Mouse (Mus musculus) midbrain, embryonic 16.5 days (tissue): Measurements from ENCODE around the gene Zfp213. TPM values are rescaled to one million over a fixed set of nuclear protein-coding genes. Genes with fewer than 3 reads are reported as not detected.

ENCODE experiments used
- ATAC-seq: fragments of 200-750 bp; cut with Nextera tagmentation; 2 replicates; pipeline ENCODE4 v1.8.0; 2017; ENCODE audit warnings: moderate TSS enrichment
- H3K27ac ChIP-seq: fragments of 300-500 bp; sonication (generic); 2 replicates; pipeline ENCODE4 v1.5.1; 2014; ENCODE audit warnings: mild to moderate bottlenecking, low read length, mixed read lengths
- H3K27me3 ChIP-seq: fragments of 300-500 bp; sonication (generic); 2 replicates; pipeline ENCODE4 v1.6.1; 2014; ENCODE audit warnings: low read depth, low read length, mixed read lengths; ENCODE audit not compliant: control insufficient read depth, insufficient read depth
- H3K36me3 ChIP-seq: fragments of 300-500 bp; sonication (generic); 2 replicates; pipeline ENCODE4 v1.6.1; 2014; ENCODE audit warnings: mild to moderate bottlenecking, low read length, moderate library complexity, mixed read lengths; ENCODE audit not compliant: control insufficient read depth, insufficient read depth
- H3K4me1 ChIP-seq: fragments of 300-500 bp; sonication (generic); 2 replicates; pipeline ENCODE4 v1.6.1; 2014; ENCODE audit warnings: mild to moderate bottlenecking, low read length, mixed read lengths; ENCODE audit not compliant: control insufficient read depth, insufficient read depth
- H3K4me2 ChIP-seq: fragments of 300-500 bp; sonication (generic); 2 replicates; pipeline ENCODE4 v1.6.1; 2014; ENCODE audit warnings: mild to moderate bottlenecking, low read length, mixed read lengths
- H3K4me3 ChIP-seq: fragments of 300-500 bp; sonication (generic); 2 replicates; pipeline ENCODE4 v1.5.1; 2014; ENCODE audit warnings: low read depth, mild to moderate bottlenecking, low read length, moderate library complexity, mixed read lengths
- H3K9ac ChIP-seq: fragments of 300-500 bp; sonication (generic); 2 replicates; pipeline ENCODE4 v1.6.1; 2014; ENCODE audit warnings: low read depth, low read length, mixed read lengths
- H3K9me3 ChIP-seq: fragments of 300-500 bp; sonication (generic); replicated peaks from 2 replicates; pipeline ENCODE4 v1.6.1; 2014; ENCODE audit warnings: mild to moderate bottlenecking, low read length, mixed read lengths; ENCODE audit not compliant: control insufficient read depth, poor library complexity, severe bottlenecking
- WGBS: fragments of 180-500 bp; shearing (Covaris S2); extraction: QIAGEN DNeasy Blood & Tissue Kit; methylation state at CpG from one replicate; pipeline ENCODE4 v1.1.7; 2014; 5-methylcytosine and 5-hydroxymethylcytosine counted together
- polyA plus RNA-seq: library from polyadenylated mRNA; unstranded; fragments of >200 nt; fragmentation: Nextera tagmentation; extraction: Ambion mirVana; gene quantifications from 2 replicates; pipeline ENCODE4 v1.2.1, GENCODE M21; 2015

The Zfp213 gene
- polyA plus RNA-seq, 1 experiment from 2014 or later, result 16.0 TPM

DNA sequence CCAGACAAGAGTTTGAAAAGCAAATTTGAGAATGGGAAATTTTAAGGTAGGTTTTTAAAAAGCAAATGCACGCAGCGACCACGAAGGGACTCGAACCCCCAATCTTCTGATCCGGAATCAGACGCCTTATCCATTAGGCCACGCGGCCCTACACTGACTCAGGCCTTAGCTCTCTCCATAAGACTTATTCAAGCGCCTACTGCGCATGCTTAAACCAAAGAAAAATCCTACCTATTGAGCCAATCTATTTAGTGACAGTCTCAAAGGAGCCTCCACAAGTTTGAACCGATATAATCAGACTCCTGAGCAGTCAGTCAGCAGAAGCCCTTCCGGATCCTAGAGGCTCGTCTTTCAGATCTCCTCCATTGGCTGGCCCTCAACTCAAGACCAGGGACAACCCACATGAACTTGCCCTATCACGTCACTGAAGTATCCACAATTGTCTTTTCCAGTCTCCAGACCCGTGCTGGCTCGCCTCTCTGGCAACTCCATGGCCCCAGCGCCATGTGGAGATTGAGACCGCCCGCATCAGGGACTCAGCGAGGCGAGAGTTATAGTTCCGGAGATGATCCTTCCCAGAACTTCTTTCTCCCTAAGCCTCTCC, 13.7 kb downstream of the Zfp213 start:
- no peaks in the 10 kb centered on the region for H3K9me3 ChIP-seq
- under 1% methylated on average over 22 of the region's 22 CpGs for WGBS
- H3K27me3 ChIP-seq, result no peaks in the 10 kb centered on the region
- H3K9ac ChIP-seq, result peak overlapping the region; percentile 65
- ATAC-seq, result peak; percentile 73
- H3K27ac ChIP-seq, result peak overlapping the region; percentile 72
- no peaks in the 10 kb centered on the region for H3K36me3 ChIP-seq
- H3K4me1 ChIP-seq, result peaks cover 7% of the 10 kb centered on the region
- H3K4me3 ChIP-seq, result peak overlapping the region; percentile 44
- peak overlapping the region; percentile 66 for H3K4me2 ChIP-seq

- Histone ChIP-seq H3K9ac (peak overlapping the region; percentile 52), H3K4me2 (peak overlapping the region; percentile 66), H3K36me3 (no peaks in the 10 kb centered on the region), H3K27ac (peak overlapping the region; percentile 72), H3K27me3 (no peaks in the 10 kb centered on the region), H3K4me1 (peaks cover 7% of the 10 kb centered on the region), H3K4me3 (peak overlapping the region; percentile 44), H3K9me3 (no peaks in the 10 kb centered on the region)
- 5% methylated on average over 9 of the region's 9 CpGs for WGBS
- ATAC-seq, result peak; percentile 13; the same call in 1 of the 2 replicates
Measured at GRCm38 (mm10) chr17:23549441-23549840, 14.6 kb downstream of the Zfp213 start.

DNA sequence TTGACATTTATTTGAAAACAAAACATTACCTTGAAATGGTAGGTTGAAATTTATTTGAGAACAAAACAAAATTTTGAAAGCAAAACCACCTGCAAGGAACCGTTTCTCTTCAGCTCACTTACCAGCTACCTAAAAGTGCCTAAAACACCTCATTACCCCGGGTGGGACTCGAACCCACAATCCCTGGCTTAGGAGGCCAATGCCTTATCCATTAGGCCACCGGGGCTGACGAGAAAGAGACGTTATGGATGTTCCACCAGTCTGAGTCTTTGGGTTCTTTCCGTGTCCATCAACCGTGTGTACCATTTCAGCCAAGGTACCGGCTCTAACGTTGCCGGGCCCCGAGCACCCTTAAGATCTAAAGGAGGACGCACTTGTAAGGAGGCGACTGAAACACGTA, 15.4 kb downstream of the Zfp213 start:
- H3K27ac ChIP-seq, result peak overlapping the region; percentile 72
- peaks cover 7% of the 10 kb centered on the region for H3K4me1 ChIP-seq
- no peaks in the 10 kb centered on the region for H3K27me3 ChIP-seq
- peak overlapping the region; percentile 44 for H3K4me3 ChIP-seq
- peak overlapping the region; percentile 52 for H3K9ac ChIP-seq
- peak; percentile 13 for ATAC-seq
- whole genome bisulfite sequencing, result 1% methylated on average over 15 of the region's 15 CpGs
- no peaks in the 10 kb centered on the region for H3K36me3 ChIP-seq
- H3K4me2 ChIP-seq, result peak overlapping the region; percentile 66
- no peaks in the 10 kb centered on the region for H3K9me3 ChIP-seq

DNA sequence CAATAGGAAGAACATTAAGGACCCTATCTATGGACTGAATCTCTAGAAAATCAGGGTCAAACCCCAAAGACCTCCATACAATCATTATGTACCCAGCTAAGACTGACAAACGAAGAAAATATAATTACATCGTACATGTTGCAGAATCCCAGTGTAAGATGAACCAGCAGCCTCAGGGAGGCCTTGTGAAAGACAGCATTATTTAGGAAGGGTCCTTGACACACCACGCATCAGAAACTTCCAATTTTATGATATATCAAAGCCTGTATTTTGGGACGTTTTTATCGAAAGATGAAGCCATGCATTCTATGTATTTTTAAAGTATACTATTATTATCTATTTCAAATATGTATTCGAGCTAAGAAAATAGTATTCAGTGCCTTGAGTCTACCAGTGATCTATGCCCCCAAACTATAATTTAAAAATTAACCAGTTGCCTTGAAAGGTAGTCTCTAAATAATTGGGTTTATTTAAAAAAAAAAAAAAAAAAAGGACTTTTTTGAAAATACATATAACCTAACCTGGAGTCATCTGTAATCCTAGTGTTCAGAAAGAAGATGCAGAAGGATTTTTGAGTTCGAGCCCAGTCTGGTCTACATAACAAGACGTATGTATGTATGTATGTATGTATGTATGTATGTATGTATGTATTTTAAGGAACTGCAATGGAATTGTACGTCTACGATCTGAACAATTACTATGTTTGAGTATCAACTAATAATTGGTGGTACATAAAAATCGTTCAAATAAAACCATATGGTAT, 16.2 kb downstream of the Zfp213 start:
- Histone ChIP-seq H3K27me3 (no peaks in the 10 kb centered on the region), H3K27ac (no peak overlapping the region), H3K4me3 (no peak overlapping the region; the same call in 1 of the 2 replicates), H3K36me3 (no peaks in the 10 kb centered on the region), H3K9ac (no peak overlapping the region), H3K4me1 (peaks cover 7% of the 10 kb centered on the region), H3K4me2 (no peak overlapping the region; the same call in 1 of the 2 replicates), H3K9me3 (no peaks in the 10 kb centered on the region)
- WGBS, result 58% methylated on average over 11 of the region's 11 CpGs
- ATAC-seq, result no peak

DNA sequence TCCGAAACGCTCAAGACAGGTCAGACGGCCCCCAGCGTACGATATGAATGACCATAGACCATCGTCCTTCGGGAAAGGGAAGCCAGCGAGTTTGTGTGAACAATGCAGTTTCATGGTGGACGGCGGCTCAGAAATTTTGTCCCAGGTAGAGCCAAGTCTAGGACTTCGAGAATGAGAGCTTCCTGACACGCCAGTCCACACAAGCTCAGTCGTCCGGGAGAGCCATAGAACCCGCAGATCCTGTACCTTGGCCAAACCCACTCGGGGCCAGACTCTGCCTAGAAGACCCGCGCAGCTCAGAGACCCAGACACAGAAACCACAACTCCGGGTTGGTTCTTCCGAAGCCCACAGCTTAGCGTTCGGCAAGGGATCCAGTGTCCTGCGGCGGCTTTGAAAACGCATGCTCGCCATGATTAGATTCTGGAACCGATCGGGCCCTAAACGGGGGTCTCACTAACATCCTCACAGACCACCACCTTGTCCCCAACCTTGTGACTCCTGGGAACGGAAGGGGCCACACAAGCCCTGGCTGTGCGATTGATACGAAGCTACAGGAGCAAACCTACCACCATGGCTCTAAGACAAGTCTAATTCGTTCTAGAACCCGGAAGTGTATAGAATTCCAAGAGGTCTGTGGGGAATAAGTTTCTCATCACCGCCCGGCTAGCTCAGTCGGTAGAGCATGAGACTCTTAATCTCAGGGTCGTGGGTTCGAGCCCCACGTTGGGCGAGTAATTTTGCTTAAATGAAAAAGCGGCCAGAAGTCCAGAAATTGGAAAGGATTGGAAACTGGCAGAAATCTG, 17.1 kb downstream of the Zfp213 start:
- no peaks in the 10 kb centered on the region for H3K9me3 ChIP-seq
- no peaks in the 10 kb centered on the region for H3K36me3 ChIP-seq
- 0 out of 2 replicates have a peak, but pooled peaks cover under 1% of the 10 kb centered on the region for H3K27me3 ChIP-seq
- peak overlapping the region; percentile 63 for H3K9ac ChIP-seq
- peaks cover 5% of the 10 kb centered on the region for H3K4me1 ChIP-seq
- under 1% methylated on average over 42 of the region's 42 CpGs for WGBS
- peak overlapping the region; percentile 56 for H3K4me3 ChIP-seq
- peak; percentile 11; the same call in 1 of the 2 replicates for ATAC-seq
- H3K27ac ChIP-seq, result peak overlapping the region; percentile 59; the same call in 1 of the 2 replicates
- H3K4me2 ChIP-seq, result peak overlapping the region; percentile 58

DNA sequence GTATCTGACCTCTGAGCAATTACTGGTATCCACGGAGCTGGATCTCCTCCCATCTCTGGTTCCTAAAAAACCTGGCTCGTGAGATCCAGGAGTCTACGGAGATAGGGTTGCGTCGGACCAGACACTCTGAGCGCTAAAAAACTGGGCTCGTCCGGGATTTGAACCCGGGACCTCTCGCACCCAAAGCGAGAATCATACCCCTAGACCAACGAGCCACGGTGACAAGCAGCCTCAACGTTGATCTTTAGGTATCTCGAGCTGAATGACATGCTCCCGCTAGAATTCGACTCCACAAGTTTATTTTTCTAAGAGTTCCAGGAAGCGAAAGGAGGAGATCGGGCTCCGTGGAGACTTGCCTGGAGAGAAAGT, 17.7 kb downstream of the Zfp213 start:
- Histone ChIP-seq H3K36me3 (no peaks in the 10 kb centered on the region), H3K4me2 (peak overlapping the region; percentile 58)

GRCm38 (mm10) chr17:23545841-23546240, 18.2 kb downstream of the Zfp213 start:
- WGBS, result 13% methylated on average over 6 of the region's 6 CpGs
- Histone ChIP-seq H3K27me3 (peaks cover 9% of the 10 kb centered on the region; the same call in 1 of the 2 replicates), H3K4me2 (peak overlapping the region; percentile 58), H3K9me3 (no peaks in the 10 kb centered on the region), H3K36me3 (no peaks in the 10 kb centered on the region), H3K4me1 (no peaks in the 10 kb centered on the region), H3K4me3 (peak overlapping the region; percentile 56), H3K27ac (no peak overlapping the region), H3K9ac (no peak overlapping the region)
- no peak for ATAC-seq

More for the DNA sequence above, 17.7 kb downstream of the Zfp213 start:
- WGBS, result 2% methylated on average over 20 of the region's 20 CpGs
- peak overlapping the region; percentile 63; the same call in 1 of the 2 replicates for H3K9ac ChIP-seq
- 0 out of 2 replicates have a peak overlapping the region, but pooled peaks have one; percentile 59 for H3K27ac ChIP-seq
- peak overlapping the region; percentile 56 for H3K4me3 ChIP-seq
- H3K9me3 ChIP-seq, result no peaks in the 10 kb centered on the region
- H3K27me3 ChIP-seq, result peaks cover 6% of the 10 kb centered on the region; the same call in 1 of the 2 replicates
- peaks cover under 1% of the 10 kb centered on the region; the same call in 1 of the 2 replicates for H3K4me1 ChIP-seq
- peak; percentile 30 for ATAC-seq

DNA sequence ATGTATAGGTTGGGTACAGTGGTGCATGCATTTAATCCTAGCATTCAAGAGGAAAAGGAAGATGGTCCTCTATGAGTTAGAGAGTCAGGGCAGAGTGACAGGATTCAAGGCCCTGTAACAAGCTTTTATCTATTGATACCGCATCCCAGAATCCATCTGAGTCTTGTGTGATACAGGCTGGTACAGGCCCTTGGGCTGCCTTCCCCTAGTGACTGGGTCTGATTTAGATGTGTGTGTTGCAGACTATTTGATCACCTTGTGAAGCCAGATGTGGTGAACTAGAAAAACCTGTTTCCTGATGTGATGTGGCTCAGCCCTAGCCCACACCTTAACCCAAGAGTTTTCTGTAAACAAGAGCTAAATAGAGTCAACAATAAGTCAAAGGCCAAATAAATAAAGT, 19.3 kb downstream of the Zfp213 start:
- Histone ChIP-seq H3K9ac (no peak overlapping the region), H3K27me3 (peaks cover 13% of the 10 kb centered on the region), H3K36me3 (no peaks in the 10 kb centered on the region), H3K9me3 (no peaks in the 10 kb centered on the region), H3K4me2 (no peak overlapping the region), H3K4me1 (no peaks in the 10 kb centered on the region), H3K27ac (no peak overlapping the region), H3K4me3 (no peak overlapping the region)
- no peak for ATAC-seq
- WGBS, result 100% methylated on average over 1 of the region's 1 CpGs
